Mouse (Mus musculus) C2C12 (cell line): Measurements from ENCODE around the gene Anks1. TPM values are rescaled to one million over a fixed set of nuclear protein-coding genes. Genes with fewer than 3 reads are reported as not detected.

ENCODE experiments used
- H3K27me3 ChIP-seq: one replicate; pipeline ENCODE4 v1.6.1; 2011; ENCODE audit not compliant: control insufficient read depth, insufficient read depth, insufficient read length
- H3K36me3 ChIP-seq: one replicate; pipeline ENCODE4 v1.6.1; 2011; ENCODE audit not compliant: control insufficient read depth, insufficient read depth
- H3K4me3 ChIP-seq: one replicate; pipeline ENCODE4 v1.5.1; 2011; ENCODE audit warnings: mild to moderate bottlenecking, control low read depth; ENCODE audit not compliant: poor library complexity, insufficient read depth, severe bottlenecking
- H3K79me2 ChIP-seq: one replicate; pipeline ENCODE4 v1.6.1; 2011; ENCODE audit not compliant: control insufficient read depth, insufficient read depth
- H3K79me3 ChIP-seq: one replicate; pipeline ENCODE4 v1.6.1; 2011; ENCODE audit warnings: low read depth, control low read depth
- H3ac ChIP-seq: one replicate; pipeline ENCODE3; 2011; ENCODE audit warnings: low read depth; ENCODE audit not compliant: control insufficient read depth, insufficient read length
- CEBPB ChIP-seq: IDR thresholded peaks from one replicate; pipeline ENCODE4 v1.6.1; 2011; ENCODE audit warnings: low read depth, mild to moderate bottlenecking, control low read depth, moderate library complexity
- CTCF ChIP-seq: IDR thresholded peaks from one replicate; pipeline ENCODE4 v1.5.1; 2011; ENCODE audit not compliant: control insufficient read depth, insufficient read depth, insufficient read length
- FOSL1 ChIP-seq: IDR thresholded peaks from one replicate; pipeline ENCODE4 v1.8.0; 2011; ENCODE audit warnings: mild to moderate bottlenecking, low read length; ENCODE audit not compliant: poor library complexity, insufficient read depth, severe bottlenecking
- MAX ChIP-seq: IDR thresholded peaks from one replicate; pipeline ENCODE4 v1.6.1; 2011; ENCODE audit warnings: mild to moderate bottlenecking, control low read depth
- MYOD1 ChIP-seq: IDR thresholded peaks from one replicate; pipeline ENCODE4 v1.6.1; 2011; ENCODE audit warnings: low read depth; ENCODE audit not compliant: control insufficient read depth, insufficient read length
- MYOG ChIP-seq: IDR thresholded peaks from one replicate; pipeline ENCODE4 v1.6.1; 2011; ENCODE audit not compliant: control insufficient read depth, insufficient read length; ENCODE audit errors: extremely low read depth
- USF1 ChIP-seq: IDR thresholded peaks from one replicate; pipeline ENCODE4 v1.6.1; 2011; ENCODE audit warnings: low read depth, mild to moderate bottlenecking, control low read depth, moderate library complexity
- polyA plus RNA-seq: library from polyadenylated mRNA; unstranded; fragments of >200 nt; fragmentation: generic; extraction: Trizol; gene quantifications from one replicate; pipeline ENCODE4 v1.2.1, GENCODE M21; 2012; ENCODE audit warnings: missing spikeins

The Anks1 gene
- polyA plus RNA-seq, 1 experiment: 8.5 TPM

- Histone ChIP-seq H3K27me3 (no peaks in the 10 kb centered on the region), H3K79me2 (peaks cover 5% of the 10 kb centered on the region), H3ac (no peak overlapping the region), H3K36me3 (no peaks in the 10 kb centered on the region), H3K79me3 (peaks cover 2% of the 10 kb centered on the region), H3K4me3 (no peak overlapping the region)
- TF ChIP-seq USF1 (no peak), FOSL1 (no peak), MYOG (no peak), MAX (no peak), MYOD1 (no peak), CEBPB (no peak), CTCF (no peak)
Observed at GRCm38 (mm10) chr17:27935091-27935490, 26.0 kb downstream of the Anks1 start.

- H3K79me2 ChIP-seq: peaks cover 5% of the 10 kb centered on the region
- no peak for TF ChIP-seq MYOG
- no peak for TF ChIP-seq USF1
- no peak for TF ChIP-seq MAX
- TF ChIP-seq MYOD1: no peak
- no peak for TF ChIP-seq FOSL1
- no peak for TF ChIP-seq CTCF
- no peak for TF ChIP-seq CEBPB
- H3K79me3 ChIP-seq: peaks cover 3% of the 10 kb centered on the region
- H3K36me3 ChIP-seq: no peaks in the 10 kb centered on the region
- H3K4me3 ChIP-seq: no peak overlapping the region
- H3ac ChIP-seq: no peak overlapping the region
- H3K27me3 ChIP-seq: no peaks in the 10 kb centered on the region
Observed at GRCm38 (mm10) chr17:27937054-27937615, 28.0 kb downstream of the Anks1 start.

GRCm38 (mm10) chr17:27938121-27938754 is 29.1 kb downstream of the Anks1 start:
- Histone ChIP-seq H3K27me3 (no peaks in the 10 kb centered on the region), H3K4me3 (no peak overlapping the region), H3K79me3 (peaks cover 3% of the 10 kb centered on the region), H3ac (no peak overlapping the region), H3K79me2 (peaks cover 5% of the 10 kb centered on the region), H3K36me3 (no peaks in the 10 kb centered on the region)
- TF ChIP-seq MYOD1 (no peak), CTCF (no peak), FOSL1 (no peak), USF1 (no peak), MAX (no peak), CEBPB (no peak), MYOG (no peak)

- H3K79me3 ChIP-seq: peaks cover 3% of the 10 kb centered on the region
- H3ac ChIP-seq: no peak overlapping the region
- no peaks in the 10 kb centered on the region for H3K36me3 ChIP-seq
- no peaks in the 10 kb centered on the region for H3K27me3 ChIP-seq
- H3K4me3 ChIP-seq: no peak overlapping the region
- TF ChIP-seq MAX (no peak), FOSL1 (no peak), MYOG (no peak), USF1 (no peak), CEBPB (no peak), CTCF (no peak), MYOD1 (no peak)
- peaks cover 5% of the 10 kb centered on the region for H3K79me2 ChIP-seq
Observed at GRCm38 (mm10) chr17:27939028-27939427, 29.9 kb downstream of the Anks1 start.

- peaks cover 5% of the 10 kb centered on the region for H3K79me2 ChIP-seq
- peaks cover 3% of the 10 kb centered on the region for H3K79me3 ChIP-seq
- H3K36me3 ChIP-seq: no peaks in the 10 kb centered on the region
- TF ChIP-seq MYOD1 (no peak), CEBPB (no peak), MYOG (no peak), USF1 (no peak), CTCF (no peak), FOSL1 (no peak), MAX (no peak)
- no peak overlapping the region for H3K4me3 ChIP-seq
- no peak overlapping the region for H3ac ChIP-seq
- no peaks in the 10 kb centered on the region for H3K27me3 ChIP-seq
Observed at GRCm38 (mm10) chr17:27940352-27940751, 31.2 kb downstream of the Anks1 start.

GRCm38 (mm10) chr17:27941178-27941577 is 32.1 kb downstream of the Anks1 start:
- no peaks in the 10 kb centered on the region for H3K36me3 ChIP-seq
- peaks cover 1% of the 10 kb centered on the region for H3K79me3 ChIP-seq
- H3K4me3 ChIP-seq: no peak overlapping the region

More at GRCm38 (mm10) chr17:27941178-27941577, 32.1 kb downstream of the Anks1 start:
- TF ChIP-seq MYOG: no peak
- no peak for TF ChIP-seq CEBPB
- TF ChIP-seq MYOD1: no peak
- TF ChIP-seq FOSL1: no peak
- TF ChIP-seq CTCF: no peak
- no peak for TF ChIP-seq USF1
- TF ChIP-seq MAX: no peak
- Histone ChIP-seq H3ac (no peak overlapping the region), H3K27me3 (no peaks in the 10 kb centered on the region), H3K79me2 (peaks cover 5% of the 10 kb centered on the region)
